Mouse (Mus musculus) testis, adult 2 months (tissue): ENCODE measurements around the gene Fcgr3. TPM values are rescaled to one million over a fixed set of nuclear protein-coding genes. Genes with fewer than 3 reads are reported as not detected.
"Not testable (repeated sequence)": the region's sequence is repeated elsewhere in the genome, so short reads cannot be mapped to it uniquely, and the experiment has no call there.

Source experiments
- H3K27ac ChIP-seq: fragments of 200-500 bp; 2 replicates; pipeline ENCODE4 v1.5.1; 2012; ENCODE audit warnings: low read depth, low read length; ENCODE audit not compliant: control insufficient read depth, insufficient read depth
- H3K27me3 ChIP-seq: fragments of 200-500 bp; 2 replicates; pipeline ENCODE4 v1.6.1; 2012; ENCODE audit warnings: mild to moderate bottlenecking, low read length, moderate library complexity; ENCODE audit not compliant: control insufficient read depth, insufficient read depth
- H3K36me3 ChIP-seq: fragments of 200-500 bp; 2 replicates; pipeline ENCODE4 v1.6.1; 2012; ENCODE audit warnings: mild to moderate bottlenecking, low read length; ENCODE audit not compliant: control insufficient read depth, insufficient read depth
- H3K4me1 ChIP-seq: fragments of 200-500 bp; 2 replicates; pipeline ENCODE4 v1.6.1; 2012; ENCODE audit warnings: low read length; ENCODE audit not compliant: control insufficient read depth, insufficient read depth
- H3K4me3 ChIP-seq: fragments of 200-500 bp; 2 replicates; pipeline ENCODE4 v1.5.1; 2012; ENCODE audit warnings: low read depth, mild to moderate bottlenecking, low read length, moderate library complexity, mixed read lengths; ENCODE audit not compliant: control insufficient read depth
- CTCF ChIP-seq: fragments of 200-500 bp; IDR thresholded peaks from 2 replicates; pipeline ENCODE4 v1.5.1; 2012; ENCODE audit warnings: low read depth, mild to moderate bottlenecking, inconsistent platforms, low read length, moderate library complexity; ENCODE audit not compliant: control insufficient read depth, insufficient read depth, insufficient replicate concordance
- POLR2A ChIP-seq: fragments of 200-500 bp; IDR thresholded peaks from 2 replicates; pipeline ENCODE4 v1.6.1; 2012; ENCODE audit warnings: low read depth, mild to moderate bottlenecking, inconsistent platforms, low read length, moderate library complexity; ENCODE audit not compliant: control insufficient read depth
- polyA plus RNA-seq: library from polyadenylated mRNA; depleted of rRNA; stranded (reverse); fragments of >200 nt; gene quantifications from 2 replicates; pipeline ENCODE4 v1.2.3, GENCODE M21; 2012; rRNA removed

The Fcgr3 gene
- 30.9 and 52.1 TPM in 2 replicates for polyA plus RNA-seq

DNA sequence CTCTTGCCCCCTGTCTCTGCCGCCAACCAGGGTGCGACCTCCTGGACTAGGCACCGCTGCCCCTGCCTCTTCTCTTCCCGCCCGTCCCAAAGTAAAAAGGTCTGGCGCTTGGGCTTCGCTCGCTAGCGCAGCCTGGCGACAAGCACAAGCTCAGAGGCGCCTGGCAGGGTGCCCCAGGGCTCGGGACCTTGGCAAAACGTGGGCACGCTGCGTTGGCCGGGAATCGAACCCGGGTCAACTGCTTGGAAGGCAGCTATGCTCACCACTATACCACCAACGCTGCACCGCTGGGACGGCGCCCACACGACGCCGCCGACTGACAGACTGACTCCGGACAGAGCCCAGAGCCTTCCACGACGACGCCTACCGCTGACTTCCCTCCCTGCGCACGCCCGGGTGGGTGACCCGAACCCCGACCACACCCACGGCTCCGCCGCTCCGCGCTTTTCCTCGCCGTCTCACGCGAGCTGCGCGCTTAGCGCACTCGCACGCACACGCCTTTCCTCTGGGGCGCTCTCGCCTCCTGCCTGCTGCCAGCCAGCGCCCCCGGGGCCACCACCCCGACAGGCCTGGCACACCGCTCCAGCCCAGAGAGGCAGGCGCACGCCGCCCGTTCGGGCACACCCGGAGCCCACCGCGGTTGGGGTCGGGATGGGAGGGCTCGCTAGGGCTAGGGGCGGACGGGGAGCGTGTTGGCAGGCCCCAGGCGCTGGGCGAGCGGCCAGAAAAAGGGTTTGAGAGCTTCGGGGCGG is at the start of gene Fcgr3:
Fcgr3 (minus strand) TSS at position 445 of the 752 bp plus-strand sequence.
- not testable (repeated sequence) for H3K4me1 ChIP-seq, H3K36me3 ChIP-seq, H3K27me3 ChIP-seq
- H3K27ac ChIP-seq, result peak within 1 kb of the TSS; percentile 27; the same call in 1 of the 2 replicates
- H3K4me3 ChIP-seq, result peak within 1 kb of the TSS; percentile 53

GRCm38 (mm10) chr1:171113873-171114299 is 49.2 kb upstream of the Fcgr3 start, which contains the start of gene Cfap126:
Cfap126 (plus strand) TSS chr1:171113918.
- TF ChIP-seq POLR2A (peak; percentile 56), CTCF (no peak)
- Histone ChIP-seq H3K4me1 (peaks cover 2% of the 10 kb centered on the region), H3K36me3 (no peaks in the 10 kb centered on the region), H3K27ac (peak within 1 kb of the TSS; percentile 58), H3K4me3 (peak within 1 kb of the TSS; percentile 70), H3K27me3 (no peaks in the 10 kb centered on the region)

- H3K36me3 ChIP-seq, result no peaks in the 10 kb centered on the region
- no peak overlapping the region for H3K4me3 ChIP-seq
- TF ChIP-seq POLR2A (no peak), CTCF (no peak)
- H3K4me1 ChIP-seq, result peaks cover 2% of the 10 kb centered on the region
- H3K27ac ChIP-seq, result no peak overlapping the region
- no peaks in the 10 kb centered on the region for H3K27me3 ChIP-seq
Measured at GRCm38 (mm10) chr1:171112986-171113385, 48.3 kb upstream of the Fcgr3 start.

GRCm38 (mm10) chr1:171111781-171112575 is 47.2 kb upstream of the Fcgr3 start:
- no peak for TF ChIP-seq POLR2A
- TF ChIP-seq CTCF, result no peak
- peak overlapping the region; percentile 79 for H3K4me3 ChIP-seq
- H3K36me3 ChIP-seq, result no peaks in the 10 kb centered on the region
- H3K4me1 ChIP-seq, result peaks cover 2% of the 10 kb centered on the region
- H3K27me3 ChIP-seq, result no peaks in the 10 kb centered on the region
- peak overlapping the region; percentile 74 for H3K27ac ChIP-seq

GRCm38 (mm10) chr1:171111020-171111780 is 46.5 kb upstream of the Fcgr3 start:
- Histone ChIP-seq H3K4me1 (peaks cover 2% of the 10 kb centered on the region), H3K4me3 (peak overlapping the region; percentile 79), H3K27ac (peak overlapping the region; percentile 74), H3K36me3 (no peaks in the 10 kb centered on the region), H3K27me3 (no peaks in the 10 kb centered on the region)
- TF ChIP-seq POLR2A (0 out of 2 replicates have a peak, but pooled peaks have one; percentile 21), CTCF (peak; percentile 94)

GRCm38 (mm10) chr1:171110659-171111019 is 45.9 kb upstream of the Fcgr3 start:
- no peak overlapping the region for H3K27ac ChIP-seq
- H3K36me3 ChIP-seq, result no peaks in the 10 kb centered on the region
- H3K4me1 ChIP-seq, result peaks cover 2% of the 10 kb centered on the region
- peak overlapping the region; percentile 79 for H3K4me3 ChIP-seq
- TF ChIP-seq CTCF (no peak), POLR2A (0 out of 2 replicates have a peak, but pooled peaks have one; percentile 10)
- H3K27me3 ChIP-seq, result no peaks in the 10 kb centered on the region

DNA sequence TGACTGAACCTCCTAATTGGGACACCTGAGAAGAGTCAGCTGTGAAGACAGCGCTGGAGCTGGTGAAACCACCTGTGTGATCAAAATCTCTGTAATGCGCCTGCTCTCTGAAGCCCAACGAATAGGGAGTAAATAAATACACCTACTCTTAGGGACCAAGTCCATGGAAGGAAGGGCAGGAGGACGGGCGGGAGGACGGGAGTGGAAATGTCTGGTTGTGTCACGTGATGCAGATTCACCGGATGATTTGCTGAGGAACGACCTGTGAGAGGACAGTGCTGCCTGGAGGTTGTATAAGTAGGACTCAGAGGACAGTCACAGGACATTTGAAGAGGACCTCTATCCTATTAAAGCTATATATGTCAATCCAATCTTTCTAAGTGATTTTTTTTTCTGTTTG is 44.9 kb upstream of the Fcgr3 start:
- no peaks in the 10 kb centered on the region for H3K36me3 ChIP-seq
- peaks cover 2% of the 10 kb centered on the region for H3K4me1 ChIP-seq
- H3K27me3 ChIP-seq, result no peaks in the 10 kb centered on the region
- H3K4me3 ChIP-seq, result no peak overlapping the region
- H3K27ac ChIP-seq, result no peak overlapping the region
- TF ChIP-seq POLR2A (no peak), CTCF (no peak)
